Mouse (Mus musculus) gastrocnemius, postnatal 36 days (tissue): ENCODE measurements around the gene Gja6. TPM values are rescaled to one million over a fixed set of nuclear protein-coding genes. Genes with fewer than 3 reads are reported as not detected.

Experiments used
- DNase-seq, 2 experiments: peaks; one replicate each; pipeline ENCODE4 v3.0.0; 2022
- intact Hi-C: fragments of 180-260 bp; cut with DNase I; formaldehyde crosslinking; loops from one replicate; pipeline ENCODE4 v1.15.1; 2025
- long read RNA-seq, 2 experiments: library from polyadenylated mRNA; stranded (forward); transcript quantifications; one replicate each; pipeline ENCODE4 v2.0.0; 2021
- total RNA-seq, 2 experiments: library from RNA; stranded (reverse); gene quantifications; 2 replicates each; pipeline ENCODE4 v1.2.3; 2021

Gja6 gene
- total RNA-seq = not detected
- long read RNA-seq, experiment 1 = 0 reads
- long read RNA-seq, experiment 2 = 0 reads

GRCm38 (mm10) chrX:160906952-160907351 is at the start of gene Gja6:
Gene Gja6, minus strand, starts transcription at chrX:160907052.
- no peak for DNase-seq
- intact Hi-C loops = no loop called here

- intact Hi-C loops = no loop called here
- no peak for DNase-seq
Observed at GRCm38 (mm10) chrX:160949583-160949982, 42.7 kb upstream of the Gja6 start.

- intact Hi-C loops = no loop called here
- DNase-seq = no peak
Observed at GRCm38 (mm10) chrX:160944722-160945121, 37.9 kb upstream of the Gja6 start.

GRCm38 (mm10) chrX:160935541-160935940 is 28.7 kb upstream of the Gja6 start:
- intact Hi-C loops = no loop called here
- no peak for DNase-seq

GRCm38 (mm10) chrX:160930656-160931055 is 23.8 kb upstream of the Gja6 start:
- DNase-seq = no peak
- intact Hi-C loops = loop anchor here (5.0 kb wide), 1 partner anchor 102 kb away; no protein-coding TSS in a partner anchor

GRCm38 (mm10) chrX:160928870-160929269 is 22.0 kb upstream of the Gja6 start:
- DNase-seq = no peak
- intact Hi-C loops = no loop called here

GRCm38 (mm10) chrX:160919022-160919637 is 12.3 kb upstream of the Gja6 start:
- no peak for DNase-seq
- intact Hi-C loops = no loop called here

- no peak for DNase-seq
- intact Hi-C loops = no loop called here
Observed at GRCm38 (mm10) chrX:160906477-160906876, 375 bp downstream of the Gja6 start.

- DNase-seq = no peak
- intact Hi-C loops = no loop called here
Observed at GRCm38 (mm10) chrX:160905913-160906312, 939 bp downstream of the Gja6 start.

GRCm38 (mm10) chrX:160905041-160905678 is 1.7 kb downstream of the Gja6 start:
- no peak for DNase-seq

GRCm38 (mm10) chrX:160901118-160901517 is 5.7 kb downstream of the Gja6 start:
- intact Hi-C loops = no loop called here
- no peak for DNase-seq

More at GRCm38 (mm10) chrX:160905041-160905678, 1.7 kb downstream of the Gja6 start:
- intact Hi-C loops = no loop called here

- no peak for DNase-seq
- intact Hi-C loops = no loop called here
Observed at GRCm38 (mm10) chrX:160892077-160892476, 14.8 kb downstream of the Gja6 start.

GRCm38 (mm10) chrX:160886301-160886700 is 20.6 kb downstream of the Gja6 start:
- DNase-seq = no peak

GRCm38 (mm10) chrX:160866576-160866975 is 40.3 kb downstream of the Gja6 start:
- DNase-seq = no peak
- intact Hi-C loops = no loop called here

More at GRCm38 (mm10) chrX:160886301-160886700, 20.6 kb downstream of the Gja6 start:
- intact Hi-C loops = no loop called here

GRCm38 (mm10) chrX:160865022-160865421 is 41.8 kb downstream of the Gja6 start:
- DNase-seq = no peak
- intact Hi-C loops = no loop called here

- intact Hi-C loops = no loop called here
Observed at GRCm38 (mm10) chrX:160863689-160864383, 43.0 kb downstream of the Gja6 start.

More at GRCm38 (mm10) chrX:160863689-160864383, 43.0 kb downstream of the Gja6 start:
- DNase-seq = no peak

Other genes with a start within 250 kb of the Gja6 start
- not detected for gene Ppef1, start 171.3 kb downstream of the Gja6 start, total RNA-seq
- gene Rs1, start 139.0 kb downstream of the Gja6 start, total RNA-seq = under 1 TPM in 1 of 2 experiments, not detected in 1; 0.18 TPM
- gene Cdkl5, start 87.7 kb upstream of the Gja6 start, total RNA-seq = 1 to 10 TPM in 1 of 2 experiments, under 1 TPM in 1; 0.84 to 1.1 TPM
- under 1 TPM; 0.18 to 0.54 TPM for gene Scml2, start 210.1 kb upstream of the Gja6 start, total RNA-seq